Mouse (Mus musculus) neural tube, embryonic 14.5 days (tissue): Measurements from ENCODE around the gene AI597479. TPM values are rescaled to one million over a fixed set of nuclear protein-coding genes. Genes with fewer than 3 reads are reported as not detected.

Experiments used
- ATAC-seq: fragments of 200-750 bp; cut with Nextera tagmentation; 2 replicates; pipeline ENCODE4 v1.8.0; 2017; ENCODE audit warnings: low read depth, mild to moderate bottlenecking, moderate TSS enrichment, moderate library complexity
- H3K27ac ChIP-seq: fragments of 300-500 bp; sonication (generic); 2 replicates; pipeline ENCODE4 v1.5.1; 2014; ENCODE audit warnings: low read depth, mild to moderate bottlenecking, control low read depth, low read length, moderate library complexity, mixed read lengths
- H3K27me3 ChIP-seq: fragments of 300-500 bp; sonication (generic); 2 replicates; pipeline ENCODE4 v1.6.1; 2014; ENCODE audit warnings: low read length; ENCODE audit not compliant: control insufficient read depth, insufficient read depth
- H3K36me3 ChIP-seq: fragments of 300-500 bp; sonication (generic); 2 replicates; pipeline ENCODE4 v1.6.1; 2014; ENCODE audit warnings: low read length, mixed read lengths; ENCODE audit not compliant: control insufficient read depth, insufficient read depth
- H3K4me1 ChIP-seq: fragments of 300-500 bp; sonication (generic); 2 replicates; pipeline ENCODE4 v1.6.1; 2014; ENCODE audit warnings: low read length; ENCODE audit not compliant: control insufficient read depth, insufficient read depth
- H3K4me2 ChIP-seq: fragments of 300-500 bp; sonication (generic); 2 replicates; pipeline ENCODE4 v1.6.1; 2014; ENCODE audit warnings: mild to moderate bottlenecking, low read depth, low read length, control low read depth
- H3K4me3 ChIP-seq: fragments of 300-500 bp; sonication (generic); 2 replicates; pipeline ENCODE4 v1.5.1; 2014; ENCODE audit warnings: low read depth, low read length, control low read depth, mixed read lengths
- H3K9ac ChIP-seq: fragments of 300-500 bp; sonication (generic); replicated peaks from 2 replicates; pipeline ENCODE4 v1.6.1; 2014; ENCODE audit warnings: low read depth, mild to moderate bottlenecking, control low read depth, low read length, mixed read lengths
- H3K9me3 ChIP-seq: fragments of 300-500 bp; sonication (generic); 2 replicates; pipeline ENCODE4 v1.6.1; 2016; ENCODE audit warnings: low read length; ENCODE audit not compliant: control insufficient read depth
- WGBS: fragments of 180-500 bp; shearing (Covaris S2); extraction: QIAGEN DNeasy Blood & Tissue Kit; methylation state at CpG from one replicate; pipeline ENCODE4 v1.1.7; 2014; 5-methylcytosine and 5-hydroxymethylcytosine counted together
- polyA plus RNA-seq: library from polyadenylated mRNA; unstranded; fragments of >200 nt; fragmentation: Nextera tagmentation; extraction: Ambion mirVana; gene quantifications from 2 replicates; pipeline ENCODE4 v1.2.1, GENCODE M21; 2014

The AI597479 gene
- polyA plus RNA-seq, 1 experiment from 2014 or later = 43.4 TPM

DNA sequence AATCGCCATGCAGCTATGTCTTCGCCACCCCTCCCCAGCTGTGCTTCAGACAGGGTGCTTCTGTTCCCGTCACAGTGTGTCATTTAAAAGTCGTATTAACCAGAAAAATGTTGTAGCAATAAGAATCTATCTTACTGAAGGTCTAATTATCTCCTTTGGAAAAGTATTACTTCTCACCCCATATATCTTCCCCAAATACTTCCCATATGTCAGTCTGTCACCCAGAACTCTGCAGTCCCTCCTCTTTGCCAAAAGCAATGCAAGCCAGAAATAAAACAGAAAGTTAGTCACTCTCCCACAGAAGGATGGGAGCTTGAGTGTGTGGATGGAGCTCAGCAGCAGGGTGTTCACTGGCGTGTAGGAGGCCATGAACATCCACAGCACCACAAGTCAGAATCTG lies 38.8 kb downstream of the AI597479 start:
- no peaks in the 10 kb centered on the region for H3K9me3 ChIP-seq
- ATAC-seq = no peak
- 90% methylated on average over 5 of the region's 5 CpGs for WGBS

DNA sequence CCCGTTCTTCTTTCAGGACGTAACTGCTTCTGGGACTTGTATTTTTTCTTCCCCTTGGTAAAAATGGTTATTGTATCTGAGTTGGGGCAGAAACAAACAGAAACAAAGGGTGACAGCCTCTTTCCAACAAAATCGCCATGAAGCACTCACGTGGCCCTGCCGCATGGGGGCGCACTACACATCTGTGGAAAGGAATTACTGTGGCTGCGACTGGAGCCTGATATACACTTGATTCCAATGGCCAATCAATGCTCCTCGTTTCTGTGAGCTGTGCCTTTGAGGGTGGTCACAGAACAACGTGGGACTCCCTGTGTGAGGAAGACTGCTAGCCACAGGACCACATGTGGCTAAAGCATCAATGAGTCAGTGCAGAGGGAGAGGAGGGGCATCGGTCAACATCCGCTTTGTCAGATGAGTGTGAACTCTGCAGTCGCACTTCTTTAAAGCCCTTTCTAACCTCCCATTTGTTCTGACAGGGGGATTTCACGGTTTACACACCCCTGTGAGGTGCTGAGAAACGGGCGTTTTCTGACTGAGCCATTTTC lies 39.8 kb downstream of the AI597479 start:
- Histone ChIP-seq H3K4me2 (no peak overlapping the region), H3K4me1 (no peaks in the 10 kb centered on the region), H3K9me3 (no peaks in the 10 kb centered on the region), H3K36me3 (no peaks in the 10 kb centered on the region), H3K4me3 (no peak overlapping the region), H3K9ac (no peak overlapping the region), H3K27ac (no peak overlapping the region), H3K27me3 (no peaks in the 10 kb centered on the region)
- ATAC-seq = no peak
- 69% methylated on average over 15 of the region's 15 CpGs for WGBS

More for the DNA sequence above, 38.8 kb downstream of the AI597479 start:
- Histone ChIP-seq H3K27me3 (no peaks in the 10 kb centered on the region), H3K27ac (no peak overlapping the region), H3K36me3 (no peaks in the 10 kb centered on the region), H3K9ac (no peak overlapping the region), H3K4me2 (no peak overlapping the region), H3K4me1 (no peaks in the 10 kb centered on the region), H3K4me3 (no peak overlapping the region)

DNA sequence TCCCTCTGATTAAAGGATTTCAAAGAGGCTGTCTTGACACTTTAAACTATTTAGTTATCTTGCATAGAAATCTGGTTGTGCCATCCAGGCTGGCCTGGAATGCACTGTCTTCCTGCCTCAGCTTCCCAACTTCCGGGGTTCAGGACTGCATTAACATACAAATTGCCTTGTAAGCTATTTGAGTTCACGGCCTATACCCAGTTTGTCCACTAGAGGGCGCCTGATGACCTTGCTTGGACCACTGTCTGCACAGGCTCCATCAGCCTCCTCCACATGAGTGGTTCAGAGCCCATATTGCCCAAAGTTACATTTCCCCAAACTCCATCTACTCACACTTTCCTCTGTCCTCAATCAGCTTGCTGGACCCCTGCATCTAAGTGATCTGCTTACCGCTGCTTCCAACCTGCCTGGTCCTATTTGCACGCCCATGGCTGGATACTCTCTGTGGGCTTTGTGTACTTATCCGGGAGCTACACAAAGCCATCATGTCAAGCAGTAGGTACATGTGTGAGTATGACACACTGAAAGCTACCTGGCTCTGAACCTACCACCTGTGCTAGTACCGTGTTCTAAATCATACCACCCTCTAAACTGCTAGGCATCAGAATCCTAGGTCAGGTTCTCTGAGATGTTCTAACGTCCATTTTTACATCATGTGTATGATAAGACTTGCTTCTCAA lies 41.2 kb downstream of the AI597479 start:
- Histone ChIP-seq H3K4me1 (no peaks in the 10 kb centered on the region), H3K27ac (no peak overlapping the region), H3K9ac (no peak overlapping the region), H3K27me3 (no peaks in the 10 kb centered on the region), H3K4me3 (no peak overlapping the region), H3K9me3 (no peaks in the 10 kb centered on the region), H3K4me2 (no peak overlapping the region), H3K36me3 (no peaks in the 10 kb centered on the region)
- peak; percentile 93 for ATAC-seq
- WGBS = 53% methylated on average over 8 of the region's 8 CpGs

DNA sequence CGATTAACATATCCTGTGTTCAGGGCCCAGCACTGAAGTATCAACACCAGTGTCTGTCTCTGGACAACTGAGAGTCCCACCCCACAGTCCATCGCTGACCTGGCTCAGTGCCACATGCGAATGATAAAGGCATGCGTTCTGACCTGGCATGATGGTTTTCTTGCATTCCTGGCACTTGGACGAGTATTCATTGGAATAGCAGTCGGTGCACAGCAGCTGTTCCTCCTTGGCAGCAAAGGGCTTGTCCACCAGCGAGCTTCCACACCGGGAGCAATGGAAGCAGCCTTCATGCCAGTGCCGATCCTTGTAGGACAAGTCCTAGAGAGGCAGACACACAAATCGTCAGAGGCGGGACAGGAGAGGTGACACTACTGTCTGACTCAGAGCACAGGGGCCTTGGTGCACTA lies 43.0 kb downstream of the AI597479 start:
- H3K27me3 ChIP-seq = no peaks in the 10 kb centered on the region
- H3K4me2 ChIP-seq = no peak overlapping the region
- no peaks in the 10 kb centered on the region for H3K36me3 ChIP-seq
- H3K4me3 ChIP-seq = no peak overlapping the region
- H3K4me1 ChIP-seq = no peaks in the 10 kb centered on the region
- no peak overlapping the region for H3K27ac ChIP-seq
- 84% methylated on average over 11 of the region's 11 CpGs for WGBS
- H3K9ac ChIP-seq = no peak overlapping the region
- no peak for ATAC-seq
- no peaks in the 10 kb centered on the region for H3K9me3 ChIP-seq

DNA sequence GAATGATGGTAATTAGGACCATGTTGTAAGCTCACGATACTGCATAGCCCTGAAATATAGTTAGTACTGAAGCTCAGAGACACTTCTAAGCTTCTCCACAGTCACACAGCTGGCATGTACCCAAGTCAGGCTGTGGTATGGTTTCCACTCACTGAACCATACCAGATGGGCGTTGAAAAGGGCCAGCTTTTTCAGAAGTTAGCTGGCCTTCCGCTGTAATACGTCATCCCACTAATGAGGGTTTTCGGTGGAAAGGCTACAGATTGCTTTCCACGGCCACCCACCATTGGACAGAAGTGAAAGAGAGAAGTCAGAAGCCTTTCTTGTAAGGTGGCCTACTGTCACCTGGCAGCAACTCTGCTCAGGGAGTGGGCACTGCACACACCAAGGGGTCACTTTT lies 44.3 kb downstream of the AI597479 start:
- no peak overlapping the region for H3K9ac ChIP-seq
- no peaks in the 10 kb centered on the region for H3K27me3 ChIP-seq
- H3K4me3 ChIP-seq = no peak overlapping the region
- no peak overlapping the region for H3K27ac ChIP-seq
- 74% methylated on average over 6 of the region's 6 CpGs for WGBS
- no peaks in the 10 kb centered on the region for H3K36me3 ChIP-seq
- no peaks in the 10 kb centered on the region for H3K4me1 ChIP-seq
- H3K9me3 ChIP-seq = no peaks in the 10 kb centered on the region
- no peak overlapping the region for H3K4me2 ChIP-seq
- ATAC-seq = no peak

DNA sequence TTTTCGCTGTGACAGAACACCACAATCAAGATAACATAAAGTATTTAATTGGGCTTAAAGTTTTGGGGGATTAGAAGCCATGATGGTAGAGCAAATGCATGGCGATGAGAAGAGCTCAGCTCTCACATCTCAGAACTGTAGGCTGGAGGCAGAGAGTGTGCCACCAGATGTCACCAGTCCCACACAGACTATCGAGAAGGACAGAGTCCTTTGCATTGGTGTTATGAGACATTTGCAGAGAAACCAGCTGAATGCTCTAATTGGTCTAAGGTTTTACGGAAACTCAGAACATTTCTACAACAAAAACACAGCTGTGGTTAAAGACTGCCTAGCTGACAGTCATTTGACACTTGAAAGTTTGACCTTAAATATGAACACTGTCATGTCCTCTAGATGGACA lies 44.8 kb downstream of the AI597479 start:
- WGBS = 90% methylated on average over 4 of the region's 4 CpGs
- Histone ChIP-seq H3K9ac (no peak overlapping the region), H3K27ac (no peak overlapping the region), H3K4me2 (no peak overlapping the region), H3K4me3 (no peak overlapping the region), H3K9me3 (no peaks in the 10 kb centered on the region), H3K4me1 (no peaks in the 10 kb centered on the region), H3K27me3 (no peaks in the 10 kb centered on the region), H3K36me3 (no peaks in the 10 kb centered on the region)
- ATAC-seq = no peak

DNA sequence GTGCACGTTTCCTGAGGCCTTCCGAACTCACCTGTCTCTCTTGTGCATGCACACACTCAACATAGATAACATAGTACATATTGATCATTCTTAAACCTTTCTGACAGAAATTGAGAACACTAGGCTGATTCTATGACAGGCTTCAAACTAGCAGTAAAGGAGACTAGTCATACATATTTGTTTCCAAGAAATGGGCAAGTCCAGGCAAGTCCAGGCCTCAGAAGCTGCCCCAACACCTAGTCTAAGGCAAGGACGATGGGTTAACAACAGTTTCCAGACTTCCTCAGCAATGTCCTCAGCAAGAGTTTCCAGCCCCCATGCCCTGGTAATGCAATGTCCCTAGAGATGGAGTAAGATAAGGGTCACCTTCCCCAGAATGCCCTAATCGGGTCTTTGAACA lies 45.3 kb downstream of the AI597479 start:
- no peaks in the 10 kb centered on the region for H3K9me3 ChIP-seq
- no peak overlapping the region for H3K27ac ChIP-seq
- H3K4me3 ChIP-seq = no peak overlapping the region
- no peaks in the 10 kb centered on the region for H3K36me3 ChIP-seq
- no peak overlapping the region for H3K4me2 ChIP-seq
- ATAC-seq = no peak
- no peaks in the 10 kb centered on the region for H3K27me3 ChIP-seq
- H3K4me1 ChIP-seq = no peaks in the 10 kb centered on the region
- no peak overlapping the region for H3K9ac ChIP-seq
- WGBS = 93% methylated on average over 4 of the region's 4 CpGs

DNA sequence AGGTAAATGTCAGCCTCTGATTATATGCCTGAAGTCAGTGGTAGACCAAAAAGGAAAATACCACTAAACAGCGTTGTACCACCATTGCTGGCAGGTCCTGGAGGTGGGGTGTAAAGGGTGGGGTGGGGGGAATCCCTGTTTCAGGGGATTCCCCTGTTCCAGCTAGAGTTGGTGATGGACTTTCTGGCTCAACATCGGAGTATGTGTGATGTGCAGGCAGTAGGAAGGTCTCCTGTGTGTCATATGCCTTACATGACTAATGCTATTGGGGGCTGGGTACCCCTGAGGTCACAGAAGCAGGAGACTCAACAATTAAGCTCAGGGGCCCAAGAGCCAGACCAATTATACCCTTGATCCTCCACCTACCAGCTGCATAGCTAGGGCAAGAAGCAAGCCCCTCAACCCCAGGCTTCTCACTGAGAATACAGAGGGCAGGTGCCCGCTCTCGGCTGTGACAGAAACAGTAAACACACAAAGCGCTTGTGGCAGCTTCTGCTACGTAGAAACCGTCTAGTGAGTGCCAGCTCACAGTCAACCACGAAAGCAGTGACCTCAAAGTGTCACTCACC lies 45.9 kb downstream of the AI597479 start:
- WGBS = 93% methylated on average over 8 of the region's 8 CpGs
- no peaks in the 10 kb centered on the region for H3K9me3 ChIP-seq
- H3K27ac ChIP-seq = no peak overlapping the region
- H3K4me3 ChIP-seq = no peak overlapping the region
- no peaks in the 10 kb centered on the region for H3K27me3 ChIP-seq
- ATAC-seq = no peak
- no peak overlapping the region for H3K9ac ChIP-seq
- no peak overlapping the region for H3K4me2 ChIP-seq
- H3K36me3 ChIP-seq = no peaks in the 10 kb centered on the region
- no peaks in the 10 kb centered on the region for H3K4me1 ChIP-seq

DNA sequence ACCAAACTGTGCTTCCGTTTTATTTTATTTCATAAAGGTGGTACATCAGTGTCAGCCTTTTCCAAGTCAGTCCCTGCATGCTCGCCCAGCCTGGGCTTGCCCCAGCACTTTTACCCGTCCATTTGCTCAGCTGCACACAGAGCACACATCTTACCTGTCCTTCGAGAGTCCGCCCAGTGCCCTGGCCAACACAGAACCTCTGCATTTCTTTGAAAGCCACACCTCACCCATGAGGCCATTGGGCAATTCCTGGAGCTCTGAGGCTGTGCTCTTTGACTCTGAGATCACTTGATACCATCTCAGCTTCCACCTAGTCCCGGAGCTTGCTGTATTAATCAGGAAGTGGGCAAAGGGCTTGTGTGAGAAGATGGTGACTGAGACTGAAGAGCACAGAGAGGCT lies 46.9 kb downstream of the AI597479 start:
- WGBS = 85% methylated on average over 6 of the region's 6 CpGs
- Histone ChIP-seq H3K9me3 (no peaks in the 10 kb centered on the region), H3K4me2 (no peak overlapping the region), H3K27ac (no peak overlapping the region), H3K36me3 (no peaks in the 10 kb centered on the region), H3K27me3 (no peaks in the 10 kb centered on the region), H3K9ac (no peak overlapping the region), H3K4me1 (no peaks in the 10 kb centered on the region), H3K4me3 (no peak overlapping the region)
- no peak for ATAC-seq
